Mouse (Mus musculus): ENCODE measurements around the gene Omp.

- TF ChIP-seq USF1 (IDR thresholded peaks at IDR 0.05; ENCODE audit: low read depth, low read length) (no peak), KAT2A (IDR thresholded peaks at IDR 0.05; ENCODE audit: insufficient replicate concordance, low read length) (no peak), EP300 (IDR thresholded peaks at IDR 0.05; ENCODE audit: low read length) (no peak), MAFK (IDR thresholded peaks at IDR 0.05; ENCODE audit: insufficient replicate concordance, low read length) (no peak), POLR2A (IDR thresholded peaks at IDR 0.05; ENCODE audit: low read depth, low read length) (no peak), CTCF (conservative IDR thresholded peaks at IDR 0.05 in 1 of 2, IDR thresholded peaks at IDR 0.05 in 1 of 2; ENCODE audit: low read depth in 2 of 2, low read length in 2 of 2) (no peak), TCF12 (IDR thresholded peaks at IDR 0.05; ENCODE audit: low read depth, low read length) (no peak), E2F4 (IDR thresholded peaks at IDR 0.05; ENCODE audit: insufficient replicate concordance, low read depth, low read length) (no peak), MAX (IDR thresholded peaks at IDR 0.05; ENCODE audit: low read length) (no peak), SIN3A (IDR thresholded peaks at IDR 0.05; ENCODE audit: low read length) (no peak), HCFC1 (IDR thresholded peaks at IDR 0.05; ENCODE audit: low read depth, low read length) (no peak), ZC3H11A (IDR thresholded peaks at IDR 0.05; ENCODE audit: low read depth, low read length) (no peak), SMC3 (IDR thresholded peaks at IDR 0.05; ENCODE audit: low read depth, low read length) (no peak), CHD2 (IDR thresholded peaks at IDR 0.05; ENCODE audit: low read length) (no peak)
Observed at GRCm38 (mm10) chr7:98174883-98175755, 29.8 kb upstream of the Omp start.
